Mouse (Mus musculus) liver, adult 2 months (tissue): ENCODE results near the gene Rps6ka2.

Experiments
- CTCF ChIP-seq: fragments of 200-500 bp; IDR thresholded peaks from 2 replicates; pipeline ENCODE4 v1.5.1; 2011; ENCODE audit warnings: low read depth, low read length, control low read depth
- POLR2A ChIP-seq: fragments of 200-500 bp; IDR thresholded peaks from 2 replicates; pipeline ENCODE4 v1.6.1; 2011; ENCODE audit warnings: low read length, control low read depth; ENCODE audit not compliant: insufficient read depth; ENCODE audit errors: extremely low read depth

DNA sequence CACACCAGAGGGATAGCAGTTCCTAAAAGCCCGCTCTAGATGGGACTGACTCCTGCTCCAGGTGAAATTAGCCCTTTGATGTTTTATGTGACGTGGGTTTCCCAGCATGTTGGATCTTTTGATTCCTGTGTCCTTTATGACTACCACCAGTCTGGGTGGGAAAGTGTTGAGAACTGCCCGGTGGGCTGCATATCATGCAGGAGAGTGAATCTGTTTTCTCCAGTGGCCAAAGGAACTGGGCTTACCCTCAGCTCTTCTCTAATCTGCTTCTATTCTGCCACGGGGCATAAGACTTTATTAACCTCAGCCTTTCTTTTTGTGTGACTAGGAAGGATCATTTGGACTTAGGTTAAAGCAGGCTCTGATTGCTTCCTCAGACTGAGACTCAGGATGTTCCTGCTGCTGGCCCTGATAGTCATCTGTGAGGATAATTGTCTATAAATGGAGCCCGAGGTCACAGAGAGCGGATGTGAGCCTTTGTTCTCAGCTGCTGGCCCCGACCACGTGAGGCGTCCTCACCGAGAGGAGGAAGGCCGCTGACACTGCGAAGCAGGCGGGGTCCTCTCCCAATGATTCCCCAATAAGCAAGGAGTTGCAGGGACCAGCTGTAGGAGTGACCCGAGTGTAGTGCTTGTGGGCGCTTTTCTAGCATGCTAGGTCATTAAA is 821 bp upstream of the Rps6ka2 start:
- no peak for TF ChIP-seq CTCF
- no peak for TF ChIP-seq POLR2A
